Mouse (Mus musculus) Patski (cell line): ENCODE measurements around the gene Tcf15. TPM values are rescaled to one million over a fixed set of nuclear protein-coding genes. Genes with fewer than 3 reads are reported as not detected.

Experiments
- ATAC-seq: fragments of 100-300 bp; one replicate; pipeline ENCODE4 v1.8.0; 2021
- CTCF ChIA-PET: fragments of 350-600 bp; sonication (Branson Sonifier 250); formaldehyde crosslinking; loops from one replicate; lab custom pipeline; 2022; ENCODE audit warnings: inconsistent platforms; lab: Charles Lee
- POLR2A ChIA-PET: fragments of 350-600 bp; sonication (Branson Sonifier 250); formaldehyde crosslinking; loops from one replicate; lab custom pipeline; 2022; ENCODE audit warnings: antibody characterized with exemption, inconsistent platforms; lab: Charles Lee
- DNase-seq: peaks from one replicate; pipeline ENCODE4 v3.0.0-alpha.2; 2011; ENCODE audit warnings: low read depth, low spot score
- H3K27me3 ChIP-seq: fragments of 371-371 bp; one replicate; pipeline ENCODE4 v1.5.1; 2021
- CTCF ChIP-seq: fragments of 100-300 bp; IDR thresholded peaks from one replicate; pipeline ENCODE4 v1.5.1; 2021
- in situ Hi-C: fragments of 300-500 bp; cut with MboI; formaldehyde crosslinking; loops from 3 replicates; pipeline ENCODE4 v1.11.1; 2018; ENCODE audit warnings: low pct_unique_long_range_greater_than_20kb, mixed read lengths
- polyA plus RNA-seq: library from polyadenylated mRNA; unstranded; gene quantifications from one replicate; pipeline ENCODE4 v1.2.3, GENCODE M21; 2021

The Tcf15 gene
- not detected for polyA plus RNA-seq

DNA sequence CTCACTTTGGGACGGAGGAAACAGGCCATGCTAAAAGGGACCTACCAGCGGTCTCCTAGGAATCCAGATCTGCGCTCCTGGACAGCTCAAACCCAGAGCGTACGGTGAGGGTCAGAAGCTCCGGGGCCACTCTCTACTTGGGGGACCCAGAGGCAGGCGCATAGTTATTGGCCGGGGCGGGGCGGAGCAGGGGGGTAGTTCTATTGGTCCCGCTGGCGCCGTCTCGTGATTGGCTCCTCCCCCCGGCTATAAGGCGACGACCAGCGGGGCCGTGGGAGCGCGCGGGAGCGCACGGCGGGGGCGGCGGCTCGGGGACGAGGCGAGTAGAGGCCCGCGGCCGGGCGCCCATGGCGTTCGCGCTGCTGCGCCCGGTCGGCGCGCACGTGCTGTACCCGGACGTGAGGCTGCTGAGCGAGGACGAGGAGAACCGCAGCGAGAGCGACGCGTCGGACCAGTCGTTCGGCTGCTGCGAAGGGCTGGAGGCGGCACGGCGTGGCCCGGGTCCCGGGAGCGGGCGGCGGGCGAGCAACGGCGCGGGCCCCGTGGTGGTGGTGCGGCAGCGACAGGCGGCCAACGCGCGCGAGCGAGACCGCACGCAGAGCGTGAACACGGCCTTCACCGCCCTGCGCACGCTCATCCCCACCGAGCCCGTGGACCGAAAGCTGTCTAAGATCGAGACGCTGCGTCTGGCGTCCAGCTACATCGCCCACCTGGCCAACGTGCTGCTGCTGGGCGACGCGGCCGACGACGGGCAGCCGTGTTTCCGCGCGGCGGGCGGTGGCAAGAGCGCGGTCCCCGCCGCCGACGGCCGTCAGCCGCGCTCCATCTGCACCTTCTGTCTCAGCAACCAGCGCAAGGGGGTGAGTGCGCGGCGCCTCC, at the start of gene Tcf15:
TSS of gene Tcf15 (plus strand) at position 283 of the 879 bp plus-strand sequence.
- DNase-seq = no peak
- TF ChIP-seq CTCF = no peak
- peaks cover 32% of the 10 kb centered on the region for H3K27me3 ChIP-seq
- ChIA-PET POLR2A (no interaction called here), CTCF (no interaction called here)
- in situ Hi-C loops = no loop called here
- no peak for ATAC-seq

DNA sequence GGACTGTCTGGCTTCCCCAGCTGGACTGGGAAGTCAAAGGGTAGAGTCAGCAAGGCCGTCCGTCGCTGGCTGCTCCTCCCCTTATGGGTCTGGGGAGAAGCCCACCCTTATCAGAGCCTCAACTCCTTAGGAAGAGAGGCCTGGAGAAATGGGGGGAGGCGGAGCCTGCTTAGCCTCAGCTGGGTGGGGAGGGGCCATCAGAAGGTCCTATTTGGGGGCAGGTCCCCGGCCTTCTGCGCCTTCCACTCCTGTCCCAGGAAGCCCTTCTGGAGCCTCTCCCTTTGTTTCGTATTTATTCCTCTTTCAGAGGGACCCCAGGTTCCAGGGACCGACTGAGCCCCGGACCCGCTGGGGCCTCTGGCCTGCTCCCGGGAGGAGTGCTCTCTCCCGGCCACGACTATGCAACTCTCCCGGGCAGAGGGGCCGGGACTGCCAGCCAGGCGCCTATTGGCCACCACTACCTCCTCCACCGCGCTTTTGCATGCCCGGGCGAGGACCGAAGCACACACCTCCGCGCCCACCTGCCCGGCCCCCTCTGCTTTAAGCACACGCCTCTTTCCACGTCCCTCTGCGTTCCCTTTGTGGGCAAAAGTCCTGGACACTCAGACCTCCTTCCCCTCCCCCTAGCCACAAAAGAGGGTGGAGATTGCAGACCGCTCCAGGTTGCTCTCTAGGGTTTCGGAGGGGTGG, 48.4 kb upstream of the Tcf15 start:
- no peaks in the 10 kb centered on the region for H3K27me3 ChIP-seq
- no peak for TF ChIP-seq CTCF
- POLR2A ChIA-PET = no interaction called here
- ATAC-seq (no peak), DNase-seq (no peak)
- CTCF ChIA-PET = no interaction called here
- in situ Hi-C loops = no loop called here

DNA sequence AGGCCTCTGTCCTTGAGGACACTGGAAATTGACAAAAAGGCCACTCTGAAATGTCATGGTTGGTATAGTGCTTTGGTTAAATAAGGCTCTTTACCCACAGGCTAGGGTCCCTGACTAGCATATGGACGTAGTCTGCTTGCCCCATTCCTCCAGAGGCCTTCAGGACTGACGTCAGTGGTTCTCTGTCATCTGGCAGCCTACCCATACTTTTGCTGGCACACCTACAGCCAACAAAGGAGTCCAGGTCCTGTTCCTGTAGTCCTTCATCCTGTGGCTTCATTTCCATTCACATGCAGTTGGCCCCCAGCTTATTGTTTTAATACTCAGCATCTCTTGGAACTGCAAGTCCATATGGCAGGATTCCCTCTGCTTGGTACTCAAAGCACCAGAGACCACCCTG, 46.4 kb upstream of the Tcf15 start:
- POLR2A ChIA-PET = interaction anchor here (0.6 kb wide), 1 partner anchor 272 kb away, joined by 3 read pairs; no protein-coding TSS in a partner anchor
- no peaks in the 10 kb centered on the region for H3K27me3 ChIP-seq
- ATAC-seq (no peak), DNase-seq (no peak)
- in situ Hi-C loops = no loop called here
- no peak for TF ChIP-seq CTCF
- CTCF ChIA-PET = no interaction called here

DNA sequence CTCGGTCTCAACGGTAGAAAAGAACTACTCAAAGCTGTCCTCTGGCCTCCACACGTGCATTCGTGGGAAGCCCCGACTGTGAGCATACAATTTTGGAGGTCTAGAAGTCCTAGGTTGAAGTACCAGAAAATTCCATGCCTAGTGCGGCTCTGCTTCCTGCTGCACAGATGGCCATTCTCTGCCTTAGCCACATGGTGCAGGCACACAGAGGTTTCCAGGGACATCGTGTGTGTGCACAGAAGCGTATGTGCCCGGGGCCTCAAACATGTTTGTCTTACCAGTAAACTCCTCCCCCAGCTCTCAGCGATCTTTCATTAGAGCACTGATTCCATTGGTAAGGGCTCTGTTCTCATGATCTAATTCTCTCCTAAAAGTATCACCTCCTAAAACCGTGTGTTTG, 45.4 kb upstream of the Tcf15 start:
- no peak for TF ChIP-seq CTCF
- in situ Hi-C loops = no loop called here
- CTCF ChIA-PET = interaction anchor here (3.6 kb wide), 1 partner anchor 9 kb away, joined by 16 read pairs; no protein-coding TSS in a partner anchor
- no peak for DNase-seq
- ATAC-seq = no peak
- H3K27me3 ChIP-seq = no peaks in the 10 kb centered on the region
- POLR2A ChIA-PET = no interaction called here

DNA sequence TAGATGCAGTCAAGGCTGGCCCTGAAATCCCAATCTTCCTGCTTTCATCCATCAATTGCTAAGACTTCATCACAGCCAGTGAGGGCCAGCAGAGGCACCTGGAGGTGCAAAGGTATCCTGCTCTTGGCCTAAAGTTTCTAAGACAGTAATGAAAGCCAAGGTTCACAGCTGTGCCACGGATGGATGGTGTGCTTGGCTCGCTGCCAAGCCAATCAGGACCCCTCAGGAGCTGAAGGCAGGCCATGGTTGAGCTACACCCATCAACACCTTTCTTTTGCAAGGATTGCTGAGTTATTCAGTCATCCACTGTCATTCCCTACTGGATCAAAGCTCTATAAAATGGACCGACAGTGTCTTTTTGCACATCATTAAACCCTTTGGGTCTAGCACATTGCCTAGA, 43.8 kb upstream of the Tcf15 start:
- no peaks in the 10 kb centered on the region for H3K27me3 ChIP-seq
- CTCF ChIA-PET = interaction anchor here (1.1 to 3.6 kb wide), 3 partner anchors 11 to 96 kb away, joined by 3 to 16 read pairs (median 4); no protein-coding TSS in a partner anchor

DNA sequence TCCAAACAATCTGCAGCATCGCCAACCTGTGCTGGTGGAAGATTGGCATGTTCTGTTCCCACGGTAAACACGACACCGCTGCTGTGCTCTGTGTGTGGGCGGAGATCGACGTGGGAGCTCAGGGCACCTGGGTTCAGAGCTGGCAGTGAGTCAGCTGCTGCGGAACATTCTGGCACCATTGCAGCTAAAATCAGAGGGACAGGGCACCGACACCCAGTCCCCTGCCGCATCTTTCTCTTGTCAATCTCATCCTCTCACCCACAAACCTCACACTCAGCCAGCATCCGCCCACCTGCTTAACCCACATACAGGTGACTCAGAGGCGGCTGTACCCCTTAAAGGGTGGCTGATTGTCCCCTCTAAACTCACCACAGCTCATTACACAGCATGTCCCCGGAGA, 41.6 kb upstream of the Tcf15 start:
- in situ Hi-C loops = loop anchor here (5.0 kb wide), 1 partner anchor 224 kb away; no protein-coding TSS in a partner anchor
- ChIA-PET CTCF (no interaction called here), POLR2A (interaction anchor here (1.2 kb wide), 1 partner anchor 13 kb away, joined by 3 read pairs; no protein-coding TSS in a partner anchor)
- no peak for TF ChIP-seq CTCF
- H3K27me3 ChIP-seq = no peaks in the 10 kb centered on the region
- DNase-seq (no peak), ATAC-seq (no peak)

More for the DNA sequence above, 43.8 kb upstream of the Tcf15 start:
- ATAC-seq (no peak), DNase-seq (no peak)
- POLR2A ChIA-PET = no interaction called here
- TF ChIP-seq CTCF = no peak
- in situ Hi-C loops = no loop called here

DNA sequence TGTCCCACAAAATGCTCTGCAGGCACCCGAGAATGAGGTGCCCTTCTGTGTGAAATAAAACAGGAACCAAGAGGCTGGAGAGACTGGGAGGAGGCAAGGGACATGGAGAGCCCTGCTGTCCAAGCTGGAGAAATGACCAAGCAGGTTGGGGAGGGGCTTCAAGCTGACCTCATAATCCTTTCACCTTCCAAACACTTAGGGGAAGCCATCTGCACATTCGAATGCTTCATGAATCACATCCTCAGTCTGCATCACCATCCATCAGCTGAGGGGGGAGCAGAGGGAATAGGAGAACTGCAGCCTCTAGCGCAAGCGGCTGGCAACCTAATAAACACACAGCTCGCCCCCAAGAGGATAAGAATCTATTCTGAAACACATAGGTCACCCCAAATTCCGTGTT, 41.0 kb upstream of the Tcf15 start:
- DNase-seq = no peak
- no peaks in the 10 kb centered on the region for H3K27me3 ChIP-seq
- no peak for TF ChIP-seq CTCF
- in situ Hi-C loops = loop anchor here (5.0 kb wide), 1 partner anchor 225 kb away; no protein-coding TSS in a partner anchor
- ATAC-seq = no peak
- CTCF ChIA-PET = interaction anchor here (1.8 kb wide), 1 partner anchor 9 kb away, joined by 6 read pairs; no protein-coding TSS in a partner anchor
- POLR2A ChIA-PET = interaction anchor here (1.2 kb wide), 1 partner anchor 13 kb away, joined by 3 read pairs; no protein-coding TSS in a partner anchor

DNA sequence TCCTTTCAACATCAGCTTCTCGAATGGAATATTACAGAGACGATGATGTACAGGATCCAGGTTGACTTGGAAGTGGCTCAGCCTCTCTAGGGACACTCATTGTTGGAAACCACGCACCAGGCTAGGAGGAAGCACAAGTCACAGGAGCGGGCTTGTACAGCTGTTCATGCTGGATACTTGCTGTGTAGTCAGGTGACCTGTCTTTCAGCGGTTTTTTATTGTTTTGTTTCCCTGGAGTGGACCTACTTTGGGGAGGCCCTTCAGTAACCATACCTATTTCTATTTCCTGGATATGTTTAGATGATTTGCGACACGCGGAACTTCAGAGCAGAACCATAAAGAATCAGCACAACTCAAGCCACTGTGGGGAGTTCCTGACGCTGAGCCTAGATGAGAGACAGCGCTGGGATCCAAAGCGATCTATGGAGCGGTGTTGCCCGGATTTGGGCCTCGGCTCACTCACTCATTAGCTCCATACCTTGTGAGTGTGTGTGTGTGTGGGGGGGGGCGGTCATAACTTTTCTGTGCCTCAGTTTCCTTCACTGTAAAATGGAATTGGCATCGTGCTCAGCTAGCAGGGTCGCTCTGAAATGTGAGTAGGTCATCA, 38.5 kb upstream of the Tcf15 start:
- ChIA-PET POLR2A (no interaction called here), CTCF (interaction anchor here (1.4 kb wide), 1 partner anchor 16 kb away, joined by 4 read pairs; no protein-coding TSS in a partner anchor)
- DNase-seq = no peak
- in situ Hi-C loops = loop anchor here (5.0 kb wide), 2 partner anchors 228 to 242 kb away; no protein-coding TSS in a partner anchor
- no peak for TF ChIP-seq CTCF
- ATAC-seq = no peak
- no peaks in the 10 kb centered on the region for H3K27me3 ChIP-seq

DNA sequence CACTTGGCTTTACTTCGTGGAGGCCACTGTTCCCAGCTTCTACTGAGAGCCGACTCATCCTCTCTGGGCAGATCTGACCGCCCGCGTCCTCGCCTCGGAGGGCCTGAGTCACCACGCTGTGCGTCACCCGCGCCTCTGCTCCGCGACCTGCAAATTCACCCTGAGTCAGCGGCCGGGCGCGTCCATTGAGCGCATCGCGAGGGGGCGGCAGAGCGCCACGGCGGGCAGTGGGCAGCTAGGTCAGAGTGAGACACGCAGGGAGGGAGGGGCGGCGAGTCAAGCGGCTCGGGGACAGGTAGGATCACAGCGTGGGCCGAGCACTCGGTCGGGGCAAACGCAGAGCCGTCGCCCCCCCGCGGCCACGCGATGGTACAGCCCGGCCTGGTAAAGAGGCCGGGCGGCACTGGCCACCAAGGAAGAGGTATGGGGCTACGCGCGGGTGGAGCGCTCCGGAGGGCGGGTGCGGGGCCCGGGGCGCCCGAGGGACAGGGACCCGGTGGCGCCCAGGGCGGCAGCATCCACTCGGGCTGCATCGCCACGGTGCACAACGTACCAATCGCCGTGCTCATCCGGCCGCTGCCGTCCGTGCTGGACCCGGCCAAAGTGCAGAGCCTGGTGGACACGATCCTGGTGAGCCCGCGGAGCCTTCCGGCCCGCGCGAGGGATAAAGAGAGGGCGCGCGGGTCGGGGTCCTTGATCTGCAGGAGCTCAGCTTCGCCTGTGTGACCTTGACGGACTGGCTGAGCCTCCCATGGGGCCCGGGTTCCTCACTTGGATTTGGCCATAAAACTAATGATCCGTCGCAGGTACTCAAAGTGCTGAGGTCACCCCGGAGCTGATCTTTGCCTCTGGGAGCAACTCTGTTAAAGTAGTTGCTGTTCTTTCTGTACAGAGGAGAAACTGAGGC, 37.8 kb upstream of the Tcf15 start, which contains the start of gene Srxn1:
TSS of gene Srxn1 (plus strand) at position 199 of the 907 bp plus-strand sequence.
- in situ Hi-C loops = loop anchor here (5.0 kb wide), 1 partner anchor 242 kb away; no protein-coding TSS in a partner anchor
- no peaks in the 10 kb centered on the region for H3K27me3 ChIP-seq
- CTCF ChIA-PET = interaction anchor here (0.6 to 1.4 kb wide), 2 partner anchors 17 to 199 kb away, joined by 3 to 4 read pairs; no protein-coding TSS in a partner anchor
- TF ChIP-seq CTCF = no peak
- peak; percentile 97 for ATAC-seq
- DNase-seq = no peak
- POLR2A ChIA-PET = interaction anchor here (0.6 kb wide), 1 partner anchor 121 kb away, joined by 3 read pairs; no protein-coding TSS in a partner anchor
